Mouse (Mus musculus) lung, postnatal 0 days (tissue): ENCODE results near the gene Kcnip4.

Experiments used
- CTCF ChIP-seq: IDR thresholded peaks from 2 replicates; pipeline ENCODE4 v1.5.1; 2016; ENCODE audit warnings: antibody characterized with exemption, mild to moderate bottlenecking
- EP300 ChIP-seq: IDR thresholded peaks from 2 replicates; pipeline ENCODE4 v1.6.1; 2016; ENCODE audit warnings: antibody characterized with exemption, mild to moderate bottlenecking, control low read depth

DNA sequence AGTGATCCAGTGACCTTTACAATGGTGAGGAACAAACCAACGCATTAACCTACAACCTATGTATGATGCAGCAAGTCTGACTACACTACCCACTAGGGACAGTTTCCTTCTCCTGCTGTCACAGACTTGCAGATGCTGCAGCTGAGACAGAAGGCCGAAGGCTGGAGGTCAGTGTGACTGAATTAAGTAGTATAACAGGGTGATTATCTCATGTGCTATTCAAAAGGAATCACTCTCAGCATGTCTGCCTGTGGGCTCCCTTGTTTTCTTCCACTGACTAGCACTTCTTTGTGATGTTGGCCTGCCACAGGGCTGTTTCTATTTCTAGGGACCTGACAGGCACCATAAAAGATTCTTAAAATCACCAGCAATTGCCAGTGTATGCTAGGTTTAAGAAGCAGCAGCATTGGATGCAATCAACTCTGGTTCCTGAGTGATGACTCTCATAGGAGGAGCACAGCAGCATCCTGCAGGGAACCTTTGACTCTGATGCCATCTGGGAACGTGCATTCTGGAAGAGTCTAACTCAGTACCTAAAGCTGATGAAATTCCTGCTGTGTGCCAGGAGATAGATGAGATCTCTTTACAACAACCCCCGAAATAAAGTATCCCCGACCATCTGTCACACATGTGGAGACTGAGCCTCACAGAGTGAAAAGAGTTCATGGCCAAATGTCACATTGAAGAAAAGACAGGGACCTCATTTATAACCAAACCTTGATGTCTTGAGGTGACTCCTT is 1035.0 kb downstream of the Kcnip4 start:
- no peak for TF ChIP-seq CTCF
- TF ChIP-seq EP300: no peak
